Mouse (Mus musculus): Measurements from ENCODE around the gene Acap3. TPM values are rescaled to one million over a fixed set of nuclear protein-coding genes. Genes with fewer than 3 reads are reported as not detected.

Gene Acap3
- 10 to 100 TPM; 13.8 to 23.1 TPM for total RNA-seq (2021)
- long read RNA-seq, experiment 1, partial matches to known transcripts, result 7 of 56 reads
- long read RNA-seq, experiment 1, other reads (novel, unspliced or antisense), result 49 of 56 reads
- long read RNA-seq, experiment 2, partial matches to known transcripts, result 8 of 39 reads
- long read RNA-seq, experiment 2, other reads (novel, unspliced or antisense), result 30 of 39 reads

DNA sequence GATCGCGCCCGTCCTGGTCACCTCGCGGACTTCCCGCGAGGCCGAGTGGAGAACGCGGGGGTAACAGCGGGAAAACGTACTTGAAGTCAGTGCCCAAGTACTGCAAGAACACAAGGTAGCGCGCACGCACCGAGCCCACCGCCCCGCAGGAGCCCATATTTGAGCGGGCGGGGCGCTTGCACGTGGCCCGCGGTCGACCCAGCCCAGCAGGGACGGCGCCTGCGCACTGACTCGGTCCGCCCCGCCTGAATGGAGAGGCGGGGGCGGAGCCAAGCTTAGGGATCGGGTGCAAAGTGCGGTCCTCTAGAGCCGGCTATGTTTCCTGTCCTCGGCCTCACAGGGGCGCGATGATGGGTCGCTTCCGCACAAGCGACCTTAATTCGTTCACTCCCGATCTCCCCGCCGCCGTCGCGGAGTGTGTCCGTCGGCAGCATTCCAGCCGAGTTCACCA is at the start of gene Acap3, which contains the start of gene Pusl1:
Gene Acap3 (plus strand): TSS at position 272 of the 451 bp plus-strand sequence.
Gene Pusl1 (minus strand): TSS at position 231 of the 451 bp plus-strand sequence.
- peak; percentile 99 for DNase-seq

DNA sequence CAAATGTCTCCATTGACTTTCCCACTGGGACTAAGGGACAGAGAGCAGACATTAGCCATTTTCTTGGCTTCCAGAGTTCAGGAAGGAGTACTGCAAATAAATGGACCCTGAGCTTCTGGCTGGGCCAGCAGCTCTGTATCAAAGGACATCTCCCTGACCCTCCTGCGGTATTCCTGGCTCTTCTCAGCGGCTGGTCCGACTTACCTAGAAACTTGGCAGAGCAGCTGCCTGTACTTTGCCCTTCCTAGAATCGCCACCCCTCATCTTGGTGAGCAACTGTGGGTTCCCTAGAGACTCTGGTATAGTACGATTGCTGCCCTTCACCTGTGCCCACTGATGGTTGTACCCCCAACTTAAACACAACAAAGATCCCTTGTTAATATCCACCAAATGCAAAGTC is 48.4 kb upstream of the Acap3 start:
- DNase-seq, result no peak

DNA sequence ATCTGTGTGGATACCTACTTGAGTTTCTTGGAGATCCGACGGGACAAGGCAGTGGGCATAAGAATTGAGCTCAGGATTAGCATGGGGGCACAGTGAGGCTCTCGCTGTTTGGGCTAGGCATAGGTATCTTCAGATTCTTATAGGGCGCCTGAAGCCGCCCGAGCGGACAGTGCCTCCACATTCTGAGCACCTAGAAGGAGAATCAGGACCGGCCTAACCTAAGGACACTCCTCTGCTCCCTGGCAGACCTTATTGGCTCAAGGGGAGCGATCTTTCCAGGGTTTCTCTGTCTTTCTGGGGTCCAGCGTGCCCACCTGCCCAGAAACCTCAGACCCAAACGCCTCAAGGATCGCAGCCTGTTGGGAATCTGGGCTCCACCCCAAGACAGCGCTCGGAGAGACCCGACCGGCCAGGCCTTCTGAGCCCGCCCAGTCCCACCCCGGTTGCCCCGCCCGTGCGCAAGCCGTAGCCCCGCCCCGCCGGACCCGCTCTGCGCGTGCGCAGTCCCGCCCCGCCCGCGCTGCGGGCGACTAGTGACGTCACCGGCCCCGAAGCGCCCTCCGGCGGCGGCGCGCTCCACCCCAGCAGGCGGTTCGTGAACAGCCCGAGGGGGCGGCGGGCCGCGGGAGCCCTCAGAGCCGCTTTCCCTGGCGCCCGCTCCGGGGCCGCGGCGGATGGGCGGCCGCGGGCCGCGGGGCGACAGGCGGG is 44.6 kb upstream of the Acap3 start, which contains the start of gene Dvl1:
Gene Dvl1 (plus strand): TSS at position 532 of the 708 bp plus-strand sequence.
- peak; percentile 99 for DNase-seq

DNA sequence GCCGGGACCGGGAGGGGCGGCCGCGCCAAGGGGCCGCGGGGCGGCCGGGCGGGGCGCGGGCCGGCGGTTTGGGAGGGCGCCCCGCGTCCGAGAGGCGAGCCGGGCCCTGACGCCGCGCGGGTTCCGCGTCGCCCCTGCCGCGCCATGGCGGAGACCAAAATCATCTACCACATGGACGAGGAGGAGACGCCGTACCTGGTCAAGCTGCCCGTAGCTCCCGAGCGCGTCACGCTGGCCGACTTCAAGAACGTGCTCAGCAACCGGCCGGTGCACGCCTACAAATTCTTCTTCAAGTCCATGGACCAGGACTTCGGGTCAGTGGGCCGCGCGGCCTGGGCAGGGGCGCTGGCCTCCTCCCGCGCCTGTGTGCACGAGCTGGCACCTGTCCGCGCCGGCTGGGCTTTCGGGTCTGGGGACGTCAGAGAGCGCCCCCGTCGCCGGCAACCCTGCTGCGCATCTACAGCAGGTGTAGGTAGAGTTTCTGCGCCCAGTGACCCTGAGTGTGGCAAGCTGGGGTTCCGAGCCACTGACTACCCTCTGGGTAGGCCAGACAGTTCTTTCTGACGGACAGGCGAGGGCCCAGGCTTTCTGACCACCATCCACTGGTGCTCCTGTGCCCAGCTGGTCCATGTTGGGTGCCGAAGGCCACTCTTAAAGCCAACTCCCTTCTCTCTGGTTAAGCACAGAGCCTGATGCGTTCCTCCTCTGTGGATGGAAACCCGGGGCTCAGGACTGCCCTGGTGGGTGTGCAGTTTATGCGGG is 43.9 kb upstream of the Acap3 start:
- peak; percentile 56 for DNase-seq

GRCm38 (mm10) chr4:155848434-155849095 is 43.1 kb upstream of the Acap3 start:
- DNase-seq, result peak; percentile 53

- no peak for DNase-seq
Observed at GRCm38 (mm10) chr4:155849391-155849790, 42.2 kb upstream of the Acap3 start.

DNA sequence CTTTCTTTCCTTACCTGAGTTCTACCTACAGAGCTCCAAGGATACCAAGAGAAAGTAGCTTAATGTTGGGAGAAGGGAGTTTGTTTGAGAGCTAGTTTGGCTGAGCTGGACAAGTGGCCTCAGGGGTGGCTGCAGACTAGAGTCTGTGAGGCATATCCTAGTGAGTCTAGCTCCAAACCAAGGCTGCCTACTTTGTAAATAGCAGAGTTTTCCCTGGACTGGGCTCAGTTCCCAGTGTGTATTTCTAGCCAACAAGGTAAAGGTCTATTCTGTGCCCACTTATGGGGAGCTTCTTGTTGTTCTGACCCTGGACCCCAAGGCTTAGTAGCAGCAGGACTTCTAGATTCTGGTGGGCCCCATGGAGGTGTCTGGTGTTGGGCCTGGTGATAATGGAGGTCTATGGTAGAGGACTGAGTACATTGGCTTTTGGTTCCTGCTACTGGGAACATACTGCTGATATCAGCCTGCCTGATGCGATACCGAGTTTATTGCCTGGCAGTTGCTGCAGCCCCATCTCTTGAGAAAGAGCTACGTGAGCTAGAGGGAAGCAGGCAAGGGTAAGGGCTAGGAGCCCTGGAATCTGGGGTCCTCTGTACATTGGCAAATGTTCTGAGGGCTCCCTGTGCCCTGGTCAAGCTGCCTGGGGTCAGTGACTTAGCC is 41.7 kb upstream of the Acap3 start:
- no peak for DNase-seq

GRCm38 (mm10) chr4:155851368-155851767 is 40.3 kb upstream of the Acap3 start:
- no peak for DNase-seq

GRCm38 (mm10) chr4:155851951-155852411 is 39.6 kb upstream of the Acap3 start:
- DNase-seq, result no peak

DNA sequence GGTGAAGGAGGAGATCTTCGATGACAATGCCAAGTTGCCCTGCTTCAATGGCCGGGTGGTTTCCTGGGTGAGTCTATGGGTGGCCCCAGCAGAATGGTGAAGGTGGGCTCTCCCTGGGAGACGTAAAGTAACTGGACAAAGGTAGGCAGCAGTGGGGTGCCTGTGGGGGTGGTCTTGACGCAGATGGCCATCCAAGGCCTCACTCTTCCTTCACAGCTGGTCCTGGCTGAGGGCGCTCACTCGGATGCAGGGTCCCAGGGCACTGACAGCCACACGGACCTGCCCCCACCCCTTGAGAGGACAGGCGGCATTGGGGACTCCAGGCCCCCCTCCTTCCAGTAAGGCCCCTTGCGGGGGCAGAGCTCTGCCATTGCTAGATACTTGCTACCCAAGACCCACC is 38.2 kb upstream of the Acap3 start:
- DNase-seq, result no peak

- no peak for DNase-seq
Observed at GRCm38 (mm10) chr4:155854991-155855390, 36.6 kb upstream of the Acap3 start.

DNA sequence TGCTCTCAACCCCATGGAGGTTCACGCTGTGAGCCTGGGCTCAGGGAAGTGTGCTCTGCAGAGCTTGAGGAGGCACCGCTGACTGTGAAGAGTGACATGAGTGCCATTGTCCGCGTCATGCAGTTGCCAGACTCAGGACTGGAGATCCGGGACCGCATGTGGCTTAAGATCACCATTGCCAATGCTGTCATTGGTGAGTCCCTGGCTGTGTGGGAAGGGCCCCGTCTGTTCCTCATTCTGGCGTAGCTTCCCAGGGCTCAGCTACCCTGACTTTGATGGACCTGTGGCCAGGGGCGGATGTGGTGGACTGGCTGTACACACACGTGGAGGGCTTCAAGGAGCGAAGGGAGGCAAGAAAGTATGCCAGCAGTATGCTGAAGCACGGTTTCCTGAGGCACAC is 35.6 kb upstream of the Acap3 start:
- DNase-seq, result no peak

- DNase-seq, result no peak
Observed at GRCm38 (mm10) chr4:155856881-155857280, 34.7 kb upstream of the Acap3 start.

DNA sequence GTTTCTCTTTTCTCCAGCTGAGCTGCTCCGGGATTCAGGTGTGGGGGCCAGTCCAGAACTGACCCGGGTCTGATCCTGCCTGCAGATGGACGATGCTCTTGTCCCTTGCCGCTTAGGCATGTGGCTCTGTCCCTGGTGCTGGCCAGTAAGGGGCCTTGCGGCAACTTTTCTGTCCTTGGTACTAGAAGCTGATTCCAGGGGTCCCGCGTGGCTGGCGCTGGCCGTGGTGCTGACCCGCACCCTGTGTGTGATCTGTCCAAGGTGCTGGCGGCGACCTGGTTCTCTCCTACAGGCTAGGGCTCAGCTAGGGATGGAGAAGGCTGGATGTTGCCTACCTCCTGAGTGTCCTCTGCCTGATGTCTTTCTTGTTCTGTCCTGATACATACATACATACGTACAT is 32.3 kb upstream of the Acap3 start:
- peak; percentile 54 for DNase-seq

DNA sequence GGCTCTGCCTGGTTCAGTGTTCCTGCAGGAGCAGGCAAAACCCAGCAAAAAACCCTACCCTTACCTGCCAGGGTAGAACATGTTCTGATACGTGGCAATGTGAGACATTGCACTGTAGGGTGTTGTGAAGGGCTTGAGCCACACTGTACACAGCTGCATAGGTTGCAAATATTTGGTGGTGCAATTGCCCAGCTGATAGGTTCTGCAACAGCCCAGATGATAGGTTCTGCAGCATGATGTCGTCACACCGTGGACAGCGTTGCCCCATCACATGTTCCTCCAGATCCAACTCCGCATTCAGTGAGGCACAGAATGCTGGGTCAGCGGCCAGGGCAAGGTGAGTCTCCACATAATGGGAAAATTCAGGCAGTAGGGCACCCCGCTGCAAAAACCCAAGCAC is 29.8 kb upstream of the Acap3 start:
- no peak for DNase-seq

DNA sequence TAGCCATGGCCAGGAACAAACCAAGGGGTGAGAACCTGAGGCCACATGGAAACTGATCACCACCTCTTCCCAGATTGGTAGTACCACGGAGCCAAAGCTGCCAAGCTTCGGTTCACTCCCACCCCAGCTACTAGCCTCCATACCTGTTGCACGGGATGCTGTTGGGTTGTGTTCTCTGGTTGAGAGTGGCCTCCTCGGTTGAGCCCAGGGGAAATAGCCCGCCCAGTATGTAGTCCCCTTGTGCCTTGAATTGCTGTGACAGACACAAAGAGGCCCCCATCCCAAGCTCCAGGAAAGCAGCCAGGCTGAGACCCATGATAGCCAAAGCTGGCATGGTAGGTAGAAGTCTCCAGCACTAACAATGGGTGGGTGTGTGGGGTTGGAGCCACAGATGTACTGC is 28.6 kb upstream of the Acap3 start, which contains the start of gene Tas1r3:
Gene Tas1r3 (minus strand): TSS at position 362 of the 400 bp plus-strand sequence.
- DNase-seq, result no peak

DNA sequence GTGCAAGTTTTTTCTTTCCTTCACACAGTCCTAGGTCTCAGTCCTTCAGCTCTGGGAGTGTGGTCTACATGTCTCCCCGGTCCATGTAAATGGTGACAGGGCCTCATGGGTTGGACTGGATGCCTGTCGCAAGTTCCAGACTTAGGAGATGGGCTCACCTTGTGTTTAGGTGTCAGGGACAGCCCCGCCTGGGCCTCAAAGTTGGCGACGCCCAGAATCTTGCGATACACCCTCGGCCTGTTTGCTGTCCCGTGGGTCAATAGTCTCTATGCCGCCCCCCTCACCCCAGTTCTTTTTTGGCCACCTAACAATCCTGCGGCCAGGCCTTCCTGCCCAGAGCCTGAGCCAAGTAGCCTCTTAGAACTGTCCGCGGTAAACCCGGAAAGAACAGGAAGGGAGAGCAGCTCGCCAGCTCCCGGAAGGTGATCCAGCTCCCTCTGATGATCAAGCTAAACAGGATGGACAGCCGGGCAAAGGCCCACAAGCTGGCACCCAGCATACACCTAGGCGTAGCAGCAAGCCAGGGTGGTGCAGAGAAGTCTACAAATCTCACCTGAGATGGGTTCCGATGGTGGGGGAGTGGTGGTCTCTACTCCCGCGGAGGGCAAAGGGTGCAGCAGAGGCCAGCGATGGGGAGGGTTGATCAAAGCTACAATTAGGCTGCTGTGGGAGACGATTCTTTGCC is 22.9 kb upstream of the Acap3 start:
- DNase-seq, result no peak

GRCm38 (mm10) chr4:155869317-155870033 is 22.1 kb upstream of the Acap3 start, which contains the start of the genes Cptp and Ints11:
TSS of gene Cptp (minus strand) at chr4:155869440.
TSS of gene Ints11 (plus strand) at chr4:155869546.
- DNase-seq, result peak; percentile 97

DNA sequence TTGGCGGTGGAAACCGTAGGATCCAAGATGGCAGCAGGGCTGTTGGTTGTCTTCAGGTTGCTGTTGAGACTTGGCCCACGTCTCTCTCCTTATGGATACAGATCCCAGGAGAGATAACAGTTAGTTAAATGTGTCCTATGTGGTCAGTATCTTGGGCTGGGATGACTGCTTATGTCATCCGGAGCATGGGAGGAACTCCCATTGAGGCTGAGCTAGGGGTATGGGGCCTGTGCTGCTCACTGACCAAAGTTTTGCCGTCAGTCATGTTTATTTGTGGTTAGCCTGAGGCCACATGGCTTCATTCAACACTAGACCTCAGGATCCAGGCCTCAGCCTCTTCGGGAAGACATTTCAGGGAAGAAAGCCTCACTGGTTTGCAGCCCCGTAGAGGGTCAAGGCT is 20.2 kb upstream of the Acap3 start:
- no peak for DNase-seq

- DNase-seq, result no peak
Observed at GRCm38 (mm10) chr4:155883587-155883986, 8.0 kb upstream of the Acap3 start.
